Mouse (Mus musculus) midbrain, embryonic 16.5 days (tissue): ENCODE measurements around the gene Morc1. TPM values are rescaled to one million over a fixed set of nuclear protein-coding genes. Genes with fewer than 3 reads are reported as not detected.

ENCODE experiments used
- ATAC-seq: fragments of 200-750 bp; cut with Nextera tagmentation; 2 replicates; pipeline ENCODE4 v1.8.0; 2017; ENCODE audit warnings: moderate TSS enrichment
- H3K27ac ChIP-seq: fragments of 300-500 bp; sonication (generic); 2 replicates; pipeline ENCODE4 v1.5.1; 2014; ENCODE audit warnings: mild to moderate bottlenecking, low read length, mixed read lengths
- H3K27me3 ChIP-seq: fragments of 300-500 bp; sonication (generic); 2 replicates; pipeline ENCODE4 v1.6.1; 2014; ENCODE audit warnings: low read depth, low read length, mixed read lengths; ENCODE audit not compliant: control insufficient read depth, insufficient read depth
- H3K36me3 ChIP-seq: fragments of 300-500 bp; sonication (generic); 2 replicates; pipeline ENCODE4 v1.6.1; 2014; ENCODE audit warnings: mild to moderate bottlenecking, low read length, moderate library complexity, mixed read lengths; ENCODE audit not compliant: control insufficient read depth, insufficient read depth
- H3K4me1 ChIP-seq: fragments of 300-500 bp; sonication (generic); 2 replicates; pipeline ENCODE4 v1.6.1; 2014; ENCODE audit warnings: mild to moderate bottlenecking, low read length, mixed read lengths; ENCODE audit not compliant: control insufficient read depth, insufficient read depth
- H3K4me2 ChIP-seq: fragments of 300-500 bp; sonication (generic); 2 replicates; pipeline ENCODE4 v1.6.1; 2014; ENCODE audit warnings: mild to moderate bottlenecking, low read length, mixed read lengths
- H3K4me3 ChIP-seq: fragments of 300-500 bp; sonication (generic); 2 replicates; pipeline ENCODE4 v1.5.1; 2014; ENCODE audit warnings: low read depth, mild to moderate bottlenecking, low read length, moderate library complexity, mixed read lengths
- H3K9ac ChIP-seq: fragments of 300-500 bp; sonication (generic); 2 replicates; pipeline ENCODE4 v1.6.1; 2014; ENCODE audit warnings: low read depth, low read length, mixed read lengths
- H3K9me3 ChIP-seq: fragments of 300-500 bp; sonication (generic); replicated peaks from 2 replicates; pipeline ENCODE4 v1.6.1; 2014; ENCODE audit warnings: mild to moderate bottlenecking, low read length, mixed read lengths; ENCODE audit not compliant: control insufficient read depth, poor library complexity, severe bottlenecking
- WGBS: fragments of 180-500 bp; shearing (Covaris S2); extraction: QIAGEN DNeasy Blood & Tissue Kit; methylation state at CpG from one replicate; pipeline ENCODE4 v1.1.7; 2014; 5-methylcytosine and 5-hydroxymethylcytosine counted together
- polyA plus RNA-seq: library from polyadenylated mRNA; unstranded; fragments of >200 nt; fragmentation: Nextera tagmentation; extraction: Ambion mirVana; gene quantifications from 2 replicates; pipeline ENCODE4 v1.2.1, GENCODE M21; 2015

Gene Morc1
- polyA plus RNA-seq, result 0.11 TPM in 1 of 2 replicates, not detected in the other

DNA sequence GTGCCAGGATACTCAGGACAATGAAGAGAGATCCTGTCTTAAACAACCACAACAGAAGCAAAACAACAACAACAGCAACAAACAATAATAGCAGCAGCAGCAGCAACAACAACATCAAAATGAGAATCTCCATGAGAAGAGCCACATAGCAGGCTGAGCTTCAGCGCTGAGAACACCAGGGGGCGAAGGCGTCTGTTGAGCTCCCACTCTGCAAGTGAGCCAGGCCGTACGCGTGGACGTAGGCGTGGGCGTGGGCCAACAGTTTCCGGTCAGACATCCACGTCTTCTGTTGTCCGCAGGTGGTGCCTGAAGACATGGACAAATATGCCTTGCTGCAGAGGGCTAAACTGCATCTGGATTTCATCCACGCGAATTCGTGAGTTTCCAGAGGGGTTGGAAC is at the start of gene Morc1:
Morc1 (plus strand) TSS at position 211 of the 400 bp plus-strand sequence.
- no peak within 1 kb of the TSS for H3K4me2 ChIP-seq
- H3K27ac ChIP-seq, result no peak within 1 kb of the TSS
- no peaks in the 10 kb centered on the region for H3K9me3 ChIP-seq
- 92% methylated on average over 15 of the region's 15 CpGs for WGBS
- H3K4me3 ChIP-seq, result no peak within 1 kb of the TSS
- no peaks in the 10 kb centered on the region for H3K4me1 ChIP-seq
- no peaks in the 10 kb centered on the region for H3K36me3 ChIP-seq
- H3K27me3 ChIP-seq, result no peaks in the 10 kb centered on the region
- ATAC-seq, result no peak
- no peak within 1 kb of the TSS for H3K9ac ChIP-seq

DNA sequence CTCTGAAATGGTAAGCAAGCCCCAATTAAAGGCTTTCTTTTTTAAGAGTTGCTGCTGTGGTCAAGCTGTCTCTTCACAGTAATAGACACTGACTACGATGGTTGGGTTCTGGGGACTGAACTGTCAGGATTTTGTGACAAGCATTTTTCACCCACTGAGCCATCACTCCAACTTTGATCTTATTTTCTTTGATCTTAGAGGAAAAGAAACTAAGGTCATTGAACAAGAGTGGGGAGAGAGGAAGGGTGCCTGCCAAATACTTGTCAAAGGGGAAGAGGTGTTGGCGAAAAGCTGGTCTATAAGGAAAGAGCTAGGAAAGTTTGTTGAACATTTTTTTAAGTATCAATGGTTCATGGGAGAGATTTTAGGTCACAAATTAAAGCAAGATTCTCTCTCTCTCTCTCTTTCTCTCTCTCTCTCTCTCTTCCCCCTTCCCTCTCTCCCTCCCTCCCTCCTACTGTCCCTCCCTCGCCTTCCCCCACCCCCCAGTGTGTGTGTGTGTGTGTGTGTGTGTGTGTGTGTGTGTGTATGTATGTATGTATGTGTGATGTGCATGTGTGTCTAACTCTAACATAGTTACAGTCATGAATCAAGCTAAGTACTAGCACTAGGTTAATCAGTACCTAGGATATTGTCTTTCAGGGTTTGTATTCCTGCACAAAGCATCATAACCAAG is 47.3 kb upstream of the Morc1 start:
- H3K27me3 ChIP-seq, result no peaks in the 10 kb centered on the region
- no peak for ATAC-seq
- H3K4me3 ChIP-seq, result no peak overlapping the region
- H3K4me2 ChIP-seq, result no peak overlapping the region
- no peaks in the 10 kb centered on the region for H3K36me3 ChIP-seq
- no peak overlapping the region for H3K27ac ChIP-seq
- WGBS, result 69% methylated on average over 2 of the region's 3 CpGs
- no peak overlapping the region for H3K9ac ChIP-seq
- H3K4me1 ChIP-seq, result no peaks in the 10 kb centered on the region
- no peaks in the 10 kb centered on the region for H3K9me3 ChIP-seq

GRCm38 (mm10) chr16:48386982-48387381 is 44.1 kb upstream of the Morc1 start:
- Histone ChIP-seq H3K36me3 (no peaks in the 10 kb centered on the region), H3K9me3 (no peaks in the 10 kb centered on the region), H3K4me1 (no peaks in the 10 kb centered on the region), H3K27me3 (no peaks in the 10 kb centered on the region), H3K27ac (no peak overlapping the region), H3K9ac (no peak overlapping the region), H3K4me3 (no peak overlapping the region), H3K4me2 (no peak overlapping the region)
- 92% methylated on average over 2 of the region's 2 CpGs for WGBS
- no peak for ATAC-seq

- Histone ChIP-seq H3K9me3 (no peaks in the 10 kb centered on the region), H3K4me1 (no peaks in the 10 kb centered on the region), H3K27me3 (no peaks in the 10 kb centered on the region), H3K9ac (no peak overlapping the region), H3K36me3 (no peaks in the 10 kb centered on the region), H3K27ac (no peak overlapping the region), H3K4me2 (no peak overlapping the region), H3K4me3 (no peak overlapping the region)
- no peak for ATAC-seq
- 97% methylated on average over 2 of the region's 2 CpGs for WGBS
Observed at GRCm38 (mm10) chr16:48395278-48395677, 35.8 kb upstream of the Morc1 start.

DNA sequence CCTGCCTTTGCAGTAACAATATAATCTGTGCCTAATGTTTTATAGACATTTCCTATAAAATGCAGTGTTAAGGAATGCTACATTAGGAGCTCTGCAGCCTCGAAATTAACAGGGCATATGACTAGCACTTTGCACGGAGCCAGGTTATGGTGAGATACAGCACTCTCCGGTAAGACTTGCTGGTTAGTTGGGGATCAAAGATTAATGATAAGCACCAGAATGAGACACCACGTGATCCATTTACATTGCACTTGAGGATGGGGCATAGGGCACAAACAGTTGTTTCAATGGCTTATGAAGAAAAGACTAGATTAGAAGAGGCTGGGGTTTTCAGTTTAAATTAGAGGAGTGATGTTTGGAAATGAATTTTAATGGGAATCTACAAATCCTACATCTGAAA is 28.1 kb upstream of the Morc1 start:
- Histone ChIP-seq H3K4me2 (no peak overlapping the region), H3K4me1 (no peaks in the 10 kb centered on the region; the same call in 1 of the 2 replicates), H3K36me3 (no peaks in the 10 kb centered on the region), H3K27me3 (no peaks in the 10 kb centered on the region), H3K27ac (no peak overlapping the region), H3K9ac (no peak overlapping the region), H3K4me3 (no peak overlapping the region), H3K9me3 (no peaks in the 10 kb centered on the region)
- no peak for ATAC-seq
- 84% methylated on average over 4 of the region's 4 CpGs for WGBS

DNA sequence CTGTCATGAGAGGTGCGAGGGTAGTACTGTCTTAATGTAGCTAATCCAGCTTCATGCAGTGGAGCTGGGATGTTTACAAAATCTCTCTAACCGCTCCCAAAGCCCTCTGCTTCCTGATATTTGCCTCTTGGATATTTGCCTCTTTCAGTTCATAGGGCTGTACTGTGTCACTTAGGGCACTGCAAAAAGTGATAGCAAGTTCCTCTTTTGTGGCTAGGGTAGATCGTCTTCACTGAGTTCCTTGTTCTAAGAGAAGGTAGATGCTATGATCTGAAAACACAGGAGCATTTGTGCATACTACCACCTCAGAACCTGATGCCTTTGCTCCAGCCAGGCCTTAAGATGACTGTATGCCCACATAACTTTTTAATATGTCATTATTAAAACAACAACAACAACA is 27.6 kb upstream of the Morc1 start:
- H3K4me3 ChIP-seq, result no peak overlapping the region
- no peaks in the 10 kb centered on the region; the same call in 1 of the 2 replicates for H3K4me1 ChIP-seq
- H3K9ac ChIP-seq, result no peak overlapping the region
- WGBS, result 95% methylated on average over 3 of the region's 3 CpGs
- H3K27me3 ChIP-seq, result no peaks in the 10 kb centered on the region
- no peak for ATAC-seq
- H3K27ac ChIP-seq, result no peak overlapping the region
- no peaks in the 10 kb centered on the region for H3K36me3 ChIP-seq
- H3K9me3 ChIP-seq, result no peaks in the 10 kb centered on the region
- H3K4me2 ChIP-seq, result no peak overlapping the region

- Histone ChIP-seq H3K4me3 (no peak overlapping the region), H3K4me1 (no peaks in the 10 kb centered on the region; the same call in 1 of the 2 replicates), H3K9ac (no peak overlapping the region), H3K27me3 (no peaks in the 10 kb centered on the region), H3K27ac (no peak overlapping the region), H3K9me3 (no peaks in the 10 kb centered on the region), H3K36me3 (no peaks in the 10 kb centered on the region), H3K4me2 (no peak overlapping the region)
- no peak for ATAC-seq
Observed at GRCm38 (mm10) chr16:48404009-48404408, 27.0 kb upstream of the Morc1 start.

- H3K27me3 ChIP-seq, result no peaks in the 10 kb centered on the region
- no peak overlapping the region for H3K9ac ChIP-seq
- H3K4me2 ChIP-seq, result no peak overlapping the region
- WGBS, result 35% methylated on average over 10 of the region's 10 CpGs
- H3K4me3 ChIP-seq, result no peak overlapping the region
- H3K27ac ChIP-seq, result no peak overlapping the region
- ATAC-seq, result no peak
- H3K36me3 ChIP-seq, result no peaks in the 10 kb centered on the region
- no peaks in the 10 kb centered on the region for H3K9me3 ChIP-seq
- no peaks in the 10 kb centered on the region; the same call in 1 of the 2 replicates for H3K4me1 ChIP-seq
Observed at GRCm38 (mm10) chr16:48405674-48406403, 25.2 kb upstream of the Morc1 start.

DNA sequence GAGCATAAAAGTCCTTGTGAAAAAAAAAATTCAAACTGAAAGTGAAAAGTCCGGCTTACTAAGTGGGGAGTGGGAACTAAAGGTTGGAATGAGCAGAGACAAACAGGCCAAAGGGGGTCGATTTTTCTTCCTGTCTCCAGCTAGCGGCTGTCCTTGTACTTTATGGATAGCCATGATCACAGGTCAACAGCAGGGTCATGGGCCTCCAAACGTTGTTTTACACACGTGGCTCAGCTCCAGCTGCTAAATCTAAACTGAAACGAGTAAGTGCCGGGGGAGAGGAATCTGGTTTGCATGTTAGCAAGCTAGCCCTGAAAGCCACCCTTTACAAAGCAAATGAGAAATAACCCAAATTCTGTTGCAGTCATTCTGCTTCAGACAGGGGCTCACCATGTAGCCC is 21.5 kb upstream of the Morc1 start:
- Histone ChIP-seq H3K4me3 (no peak overlapping the region), H3K27me3 (no peaks in the 10 kb centered on the region), H3K36me3 (no peaks in the 10 kb centered on the region), H3K27ac (no peak overlapping the region), H3K4me2 (no peak overlapping the region), H3K9ac (no peak overlapping the region), H3K4me1 (no peaks in the 10 kb centered on the region; the same call in 1 of the 2 replicates), H3K9me3 (no peaks in the 10 kb centered on the region)
- WGBS, result 80% methylated on average over 7 of the region's 7 CpGs
- no peak for ATAC-seq
